Mouse (Mus musculus): Measurements from ENCODE around the gene Gm20458.

DNA sequence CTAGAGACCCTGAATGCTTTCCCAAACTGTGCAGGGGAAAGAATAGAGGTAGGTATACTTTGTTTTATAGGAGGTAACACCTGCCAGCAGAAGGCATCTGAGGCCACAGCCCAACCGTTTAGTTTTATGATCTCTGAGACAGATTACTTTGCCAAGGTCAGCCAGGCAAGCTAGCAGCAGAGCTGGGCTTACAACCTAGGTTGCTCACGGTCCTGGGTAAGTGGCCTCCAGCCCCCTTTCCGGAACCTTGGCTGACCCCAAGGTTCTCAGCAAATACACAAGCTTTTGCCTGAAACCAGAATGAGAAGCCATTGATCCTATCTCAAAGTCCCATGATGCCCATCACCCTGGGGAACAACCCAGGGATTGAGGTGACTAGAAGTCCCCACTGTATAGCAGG is 26.1 kb upstream of the Gm20458 start:
- no peak for TF ChIP-seq CTCF (IDR thresholded peaks at IDR 0.05; ENCODE audit: borderline replicate concordance, control insufficient read depth, extremely low read depth, insufficient read depth, low read length, poor library complexity)
- TF ChIP-seq POLR2A (IDR thresholded peaks at IDR 0.05; ENCODE audit: control insufficient read depth, extremely low read depth, insufficient read depth, low read length, poor library complexity) = no peak

All from thymus, adult 2 months (tissue).